Mouse (Mus musculus): ENCODE data around the gene Naa16. TPM values are rescaled to one million over a fixed set of nuclear protein-coding genes. Genes with fewer than 3 reads are reported as not detected.

Gene Naa16
- polyA plus RNA-seq, 1 experiment from 2014 or later, result 48.5 TPM

- H3K4me2 ChIP-seq (ENCODE audit: low read depth, low read length, severe bottlenecking), result no peak overlapping the region
- H3K27me3 ChIP-seq (ENCODE audit: control insufficient read depth, insufficient read depth, low read length), result no peaks in the 10 kb centered on the region
- 75% methylated on average over 2 of the region's 2 CpGs for WGBS
- no peaks in the 10 kb centered on the region for H3K36me3 ChIP-seq (ENCODE audit: control insufficient read depth, insufficient read depth, low read length)
- no peaks in the 10 kb centered on the region for H3K9me3 ChIP-seq (ENCODE audit: control insufficient read depth, low read length)
- H3K4me3 ChIP-seq (ENCODE audit: low read depth, low read length), result no peak overlapping the region
- H3K4me1 ChIP-seq (replicated peaks; ENCODE audit: control insufficient read depth, insufficient read depth, low read length), result no peaks in the 10 kb centered on the region
- DNase-seq (ENCODE audit: low spot score) (no peak), ATAC-seq (replicated peaks; ENCODE audit: low FRiP score) (no peak)
- H3K9ac ChIP-seq (ENCODE audit: low read length), result no peak overlapping the region
- no peak overlapping the region for H3K27ac ChIP-seq (ENCODE audit: low read depth, low read length)
Observed at GRCm38 (mm10) chr14:79407641-79408040, 17.1 kb upstream of the Naa16 start.

GRCm38 (mm10) chr14:79397321-79398122 is 6.9 kb upstream of the Naa16 start, which contains the start of gene Mtrf1:
Gene Mtrf1 (plus strand): TSS chr14:79397772.
- no peaks in the 10 kb centered on the region for H3K27me3 ChIP-seq (ENCODE audit: control insufficient read depth, insufficient read depth, low read length)
- WGBS, result 20% methylated on average over 23 of the region's 23 CpGs

GRCm38 (mm10) chr14:79394564-79394963 is 4.0 kb upstream of the Naa16 start:
- Histone ChIP-seq H3K9me3 (ENCODE audit: control insufficient read depth, low read length) (no peaks in the 10 kb centered on the region), H3K27me3 (ENCODE audit: control insufficient read depth, insufficient read depth, low read length) (no peaks in the 10 kb centered on the region), H3K4me2 (ENCODE audit: low read depth, low read length, severe bottlenecking) (no peak overlapping the region), H3K27ac (ENCODE audit: low read depth, low read length) (no peak overlapping the region), H3K4me3 (ENCODE audit: low read depth, low read length) (no peak overlapping the region), H3K4me1 (replicated peaks; ENCODE audit: control insufficient read depth, insufficient read depth, low read length) (no peaks in the 10 kb centered on the region), H3K9ac (ENCODE audit: low read length) (no peak overlapping the region), H3K36me3 (ENCODE audit: control insufficient read depth, insufficient read depth, low read length) (no peaks in the 10 kb centered on the region)
- ATAC-seq (replicated peaks; ENCODE audit: low FRiP score) (no peak), DNase-seq (ENCODE audit: low spot score) (peak; percentile 58)

More at GRCm38 (mm10) chr14:79397321-79398122, 6.9 kb upstream of the Naa16 start, which contains the start of gene Mtrf1:
- peak within 1 kb of the TSS; percentile 69 for H3K9ac ChIP-seq (ENCODE audit: low read length)
- ATAC-seq (replicated peaks; ENCODE audit: low FRiP score) (peak; percentile 91), DNase-seq (ENCODE audit: low spot score) (peak; percentile 65)
- peak within 1 kb of the TSS; percentile 43 for H3K4me2 ChIP-seq (ENCODE audit: low read depth, low read length, severe bottlenecking)
- no peaks in the 10 kb centered on the region for H3K4me1 ChIP-seq (replicated peaks; ENCODE audit: control insufficient read depth, insufficient read depth, low read length)
- no peaks in the 10 kb centered on the region for H3K36me3 ChIP-seq (ENCODE audit: control insufficient read depth, insufficient read depth, low read length)
- H3K4me3 ChIP-seq (ENCODE audit: low read depth, low read length), result peak within 1 kb of the TSS; percentile 49
- H3K9me3 ChIP-seq (ENCODE audit: control insufficient read depth, low read length), result no peaks in the 10 kb centered on the region
- peak within 1 kb of the TSS; percentile 70 for H3K27ac ChIP-seq (ENCODE audit: low read depth, low read length)

GRCm38 (mm10) chr14:79393289-79393688 is 2.7 kb upstream of the Naa16 start:
- no peaks in the 10 kb centered on the region for H3K9me3 ChIP-seq (ENCODE audit: control insufficient read depth, low read length)
- no peak overlapping the region for H3K27ac ChIP-seq (ENCODE audit: low read depth, low read length)
- no peaks in the 10 kb centered on the region for H3K4me1 ChIP-seq (replicated peaks; ENCODE audit: control insufficient read depth, insufficient read depth, low read length)
- H3K4me3 ChIP-seq (ENCODE audit: low read depth, low read length), result no peak overlapping the region
- H3K36me3 ChIP-seq (ENCODE audit: control insufficient read depth, insufficient read depth, low read length), result no peaks in the 10 kb centered on the region
- H3K9ac ChIP-seq (ENCODE audit: low read length), result no peak overlapping the region
- H3K27me3 ChIP-seq (ENCODE audit: control insufficient read depth, insufficient read depth, low read length), result no peaks in the 10 kb centered on the region
- ATAC-seq (replicated peaks; ENCODE audit: low FRiP score), result no peak
- 71% methylated on average over 1 of the region's 1 CpGs for WGBS
- no peak for DNase-seq (ENCODE audit: low spot score)
- no peak overlapping the region for H3K4me2 ChIP-seq (ENCODE audit: low read depth, low read length, severe bottlenecking)

- Histone ChIP-seq H3K4me3 (ENCODE audit: low read depth, low read length) (peak overlapping the region; percentile 66), H3K27ac (ENCODE audit: low read depth, low read length) (peak overlapping the region; percentile 90), H3K4me2 (ENCODE audit: low read depth, low read length, severe bottlenecking) (peak overlapping the region; percentile 76), H3K36me3 (ENCODE audit: control insufficient read depth, insufficient read depth, low read length) (no peaks in the 10 kb centered on the region), H3K4me1 (replicated peaks; ENCODE audit: control insufficient read depth, insufficient read depth, low read length) (no peaks in the 10 kb centered on the region), H3K9ac (ENCODE audit: low read length) (peak overlapping the region; percentile 77), H3K9me3 (ENCODE audit: control insufficient read depth, low read length) (no peaks in the 10 kb centered on the region), H3K27me3 (ENCODE audit: control insufficient read depth, insufficient read depth, low read length) (no peaks in the 10 kb centered on the region)
- no peak for ATAC-seq (replicated peaks; ENCODE audit: low FRiP score)
- peak; percentile 52 for DNase-seq (ENCODE audit: low spot score)
- WGBS, result under 1% methylated on average over 16 of the region's 16 CpGs
Observed at GRCm38 (mm10) chr14:79389438-79390264, 927 bp downstream of the Naa16 start.

- no peak overlapping the region for H3K27ac ChIP-seq (ENCODE audit: low read depth, low read length)
- ATAC-seq (replicated peaks; ENCODE audit: low FRiP score) (no peak), DNase-seq (ENCODE audit: low spot score) (no peak)
- H3K4me1 ChIP-seq (replicated peaks; ENCODE audit: control insufficient read depth, insufficient read depth, low read length), result no peaks in the 10 kb centered on the region
- H3K27me3 ChIP-seq (ENCODE audit: control insufficient read depth, insufficient read depth, low read length), result no peaks in the 10 kb centered on the region
- no peak overlapping the region for H3K9ac ChIP-seq (ENCODE audit: low read length)
- no peak overlapping the region for H3K4me2 ChIP-seq (ENCODE audit: low read depth, low read length, severe bottlenecking)
- H3K4me3 ChIP-seq (ENCODE audit: low read depth, low read length), result no peak overlapping the region
- H3K9me3 ChIP-seq (ENCODE audit: control insufficient read depth, low read length), result no peaks in the 10 kb centered on the region
- 94% methylated on average over 3 of the region's 3 CpGs for WGBS
- no peaks in the 10 kb centered on the region for H3K36me3 ChIP-seq (ENCODE audit: control insufficient read depth, insufficient read depth, low read length)
Observed at GRCm38 (mm10) chr14:79388304-79388703, 2.3 kb downstream of the Naa16 start.

GRCm38 (mm10) chr14:79383120-79383519 is 7.5 kb downstream of the Naa16 start:
- ATAC-seq (replicated peaks; ENCODE audit: low FRiP score), result no peak
- Histone ChIP-seq H3K9ac (ENCODE audit: low read length) (no peak overlapping the region), H3K36me3 (ENCODE audit: control insufficient read depth, insufficient read depth, low read length) (no peaks in the 10 kb centered on the region; the same call in 1 of the 2 replicates), H3K9me3 (ENCODE audit: control insufficient read depth, low read length) (no peaks in the 10 kb centered on the region), H3K4me2 (ENCODE audit: low read depth, low read length, severe bottlenecking) (no peak overlapping the region), H3K4me3 (ENCODE audit: low read depth, low read length) (no peak overlapping the region), H3K27ac (ENCODE audit: low read depth, low read length) (no peak overlapping the region), H3K4me1 (replicated peaks; ENCODE audit: control insufficient read depth, insufficient read depth, low read length) (no peaks in the 10 kb centered on the region), H3K27me3 (ENCODE audit: control insufficient read depth, insufficient read depth, low read length) (no peaks in the 10 kb centered on the region)
- no peak for DNase-seq (ENCODE audit: low spot score)
- WGBS, result 96% methylated on average over 7 of the region's 7 CpGs

GRCm38 (mm10) chr14:79377041-79377440 is 13.5 kb downstream of the Naa16 start:
- Histone ChIP-seq H3K36me3 (ENCODE audit: control insufficient read depth, insufficient read depth, low read length) (no peaks in the 10 kb centered on the region; the same call in 1 of the 2 replicates), H3K27me3 (ENCODE audit: control insufficient read depth, insufficient read depth, low read length) (no peaks in the 10 kb centered on the region), H3K9ac (ENCODE audit: low read length) (no peak overlapping the region)

More at GRCm38 (mm10) chr14:79377041-79377440, 13.5 kb downstream of the Naa16 start:
- ATAC-seq (replicated peaks; ENCODE audit: low FRiP score) (no peak), DNase-seq (ENCODE audit: low spot score) (no peak)
- Histone ChIP-seq H3K9me3 (ENCODE audit: control insufficient read depth, low read length) (no peaks in the 10 kb centered on the region), H3K27ac (ENCODE audit: low read depth, low read length) (no peak overlapping the region), H3K4me1 (replicated peaks; ENCODE audit: control insufficient read depth, insufficient read depth, low read length) (no peaks in the 10 kb centered on the region), H3K4me3 (ENCODE audit: low read depth, low read length) (no peak overlapping the region), H3K4me2 (ENCODE audit: low read depth, low read length, severe bottlenecking) (no peak overlapping the region)

Data from forebrain, embryonic 11.5 days (tissue).